Mouse (Mus musculus) heart, embryonic 16.5 days (tissue): ENCODE data around the gene Prdx1. TPM values are rescaled to one million over a fixed set of nuclear protein-coding genes. Genes with fewer than 3 reads are reported as not detected.

ENCODE experiments used
- ATAC-seq: fragments of 200-750 bp; cut with Nextera tagmentation; replicated peaks from 2 replicates; pipeline ENCODE4 v1.8.0; 2017; ENCODE audit warnings: moderate number of reproducible peaks; ENCODE audit not compliant: insufficient read depth, low FRiP score; ENCODE audit errors: extremely low read depth
- H3K27ac ChIP-seq: fragments of 300-500 bp; sonication (generic); 2 replicates; pipeline ENCODE4 v1.5.1; 2014; ENCODE audit warnings: mild to moderate bottlenecking, low read length, control low read depth, moderate library complexity
- H3K27me3 ChIP-seq: fragments of 300-500 bp; sonication (generic); 2 replicates; pipeline ENCODE4 v1.6.1; 2014; ENCODE audit warnings: low read length, mixed read lengths; ENCODE audit not compliant: control insufficient read depth, insufficient read depth
- H3K36me3 ChIP-seq: fragments of 300-500 bp; sonication (generic); 2 replicates; pipeline ENCODE4 v1.6.1; 2014; ENCODE audit not compliant: control insufficient read depth, insufficient read depth
- H3K4me1 ChIP-seq: fragments of 300-500 bp; sonication (generic); 2 replicates; pipeline ENCODE4 v1.6.1; 2014; ENCODE audit warnings: low read length, mixed read lengths; ENCODE audit not compliant: control insufficient read depth, insufficient read depth
- H3K4me2 ChIP-seq: fragments of 300-500 bp; sonication (generic); 2 replicates; pipeline ENCODE4 v1.6.1; 2014; ENCODE audit warnings: low read depth, mild to moderate bottlenecking, control low read depth, low read length
- H3K4me3 ChIP-seq: fragments of 300-500 bp; sonication (generic); 2 replicates; pipeline ENCODE4 v1.5.1; 2014; ENCODE audit warnings: mild to moderate bottlenecking, control low read depth, low read length
- H3K9ac ChIP-seq: fragments of 300-500 bp; sonication (generic); 2 replicates; pipeline ENCODE4 v1.6.1; 2014; ENCODE audit warnings: low read length, control low read depth
- H3K9me3 ChIP-seq: fragments of 300-500 bp; sonication (generic); replicated peaks from 2 replicates; pipeline ENCODE4 v1.6.1; 2016; ENCODE audit warnings: low read length; ENCODE audit not compliant: control insufficient read depth
- WGBS: fragments of 180-500 bp; shearing (Covaris S2); extraction: QIAGEN DNeasy Blood & Tissue Kit; methylation state at CpG from one replicate; pipeline ENCODE4 v1.1.7; 2014; 5-methylcytosine and 5-hydroxymethylcytosine counted together
- polyA plus RNA-seq: library from polyadenylated mRNA; unstranded; fragments of >200 nt; fragmentation: Nextera tagmentation; extraction: Ambion mirVana; gene quantifications from 2 replicates; pipeline ENCODE4 v1.2.1, GENCODE M21; 2015

Prdx1 gene
- polyA plus RNA-seq, 1 experiment from 2014 or later: 934 TPM

GRCm38 (mm10) chr4:116731077-116731476 lies 45.7 kb downstream of the Prdx1 start:
- Histone ChIP-seq H3K9me3 (no peaks in the 10 kb centered on the region), H3K27ac (no peak overlapping the region), H3K36me3 (no peaks in the 10 kb centered on the region), H3K4me3 (no peak overlapping the region), H3K27me3 (no peaks in the 10 kb centered on the region), H3K4me2 (no peak overlapping the region), H3K9ac (no peak overlapping the region), H3K4me1 (no peaks in the 10 kb centered on the region)
- WGBS: 42% methylated on average over 9 of the region's 9 CpGs
- no peak for ATAC-seq

- H3K4me2 ChIP-seq: no peak overlapping the region
- no peak overlapping the region for H3K4me3 ChIP-seq
- 67% methylated on average over 5 of the region's 5 CpGs for WGBS
- no peaks in the 10 kb centered on the region for H3K36me3 ChIP-seq
- no peaks in the 10 kb centered on the region for H3K4me1 ChIP-seq
- no peaks in the 10 kb centered on the region for H3K9me3 ChIP-seq
- H3K9ac ChIP-seq: no peak overlapping the region
- no peaks in the 10 kb centered on the region for H3K27me3 ChIP-seq
- no peak for ATAC-seq
- no peak overlapping the region for H3K27ac ChIP-seq
Measured at GRCm38 (mm10) chr4:116732355-116732754, 47.0 kb downstream of the Prdx1 start.

GRCm38 (mm10) chr4:116734996-116735395 lies 49.7 kb downstream of the Prdx1 start:
- Histone ChIP-seq H3K9me3 (no peaks in the 10 kb centered on the region), H3K36me3 (no peaks in the 10 kb centered on the region), H3K4me1 (no peaks in the 10 kb centered on the region), H3K4me3 (no peak overlapping the region), H3K4me2 (no peak overlapping the region), H3K27me3 (no peaks in the 10 kb centered on the region), H3K27ac (no peak overlapping the region), H3K9ac (no peak overlapping the region)
- no peak for ATAC-seq
- 71% methylated on average over 2 of the region's 2 CpGs for WGBS

- Histone ChIP-seq H3K36me3 (no peaks in the 10 kb centered on the region), H3K9me3 (no peaks in the 10 kb centered on the region), H3K27ac (no peak overlapping the region), H3K4me1 (no peaks in the 10 kb centered on the region), H3K4me3 (no peak overlapping the region), H3K9ac (no peak overlapping the region), H3K27me3 (no peaks in the 10 kb centered on the region), H3K4me2 (no peak overlapping the region)
- ATAC-seq: no peak
- 55% methylated on average over 9 of the region's 9 CpGs for WGBS
Measured at GRCm38 (mm10) chr4:116738972-116739751, 53.8 kb downstream of the Prdx1 start.

- Histone ChIP-seq H3K4me1 (no peaks in the 10 kb centered on the region), H3K27me3 (no peaks in the 10 kb centered on the region), H3K27ac (no peak overlapping the region), H3K36me3 (no peaks in the 10 kb centered on the region), H3K9me3 (no peaks in the 10 kb centered on the region), H3K9ac (no peak overlapping the region), H3K4me2 (no peak overlapping the region), H3K4me3 (no peak overlapping the region)
- no peak for ATAC-seq
- WGBS: 82% methylated on average over 2 of the region's 2 CpGs
Measured at GRCm38 (mm10) chr4:116749750-116750149, 64.4 kb downstream of the Prdx1 start.

Other genes starting within 250 kb of the Prdx1 start
- gene Mast2, start 221.4 kb upstream of the Prdx1 start, polyA plus RNA-seq: 16.3 TPM in 2 replicates
- 16.2 and 16.3 TPM in 2 replicates for gene Ipp, start 178.0 kb upstream of the Prdx1 start, polyA plus RNA-seq
- 23.2 and 33.4 TPM in 2 replicates for gene Tmem69, start 129.6 kb upstream of the Prdx1 start, polyA plus RNA-seq
- 25.1 and 31.5 TPM in 2 replicates for gene Gpbp1l1, start 127.9 kb upstream of the Prdx1 start, polyA plus RNA-seq
- gene Ccdc17, start 88.9 kb upstream of the Prdx1 start, polyA plus RNA-seq: 5.2 and 6.1 TPM in 2 replicates
- gene Nasp, start 57.6 kb upstream of the Prdx1 start, polyA plus RNA-seq: 73.8 and 77.5 TPM in 2 replicates
- gene Akr1a1, start 33.9 kb upstream of the Prdx1 start, polyA plus RNA-seq: 580 and 585 TPM in 2 replicates
- 39.8 and 45.0 TPM in 2 replicates for gene Mmachc, start 22.9 kb downstream of the Prdx1 start, polyA plus RNA-seq
- 14.8 and 16.0 TPM in 2 replicates for gene Ccdc163, start 23.0 kb downstream of the Prdx1 start, polyA plus RNA-seq
- 3.3 and 3.6 TPM in 2 replicates for gene Tesk2, start 35.4 kb downstream of the Prdx1 start, polyA plus RNA-seq
- gene Toe1, start 122.1 kb downstream of the Prdx1 start, polyA plus RNA-seq: 23.4 and 23.5 TPM in 2 replicates
- gene Mutyh, start 122.2 kb downstream of the Prdx1 start, polyA plus RNA-seq: 8.6 and 9.9 TPM in 2 replicates
- 0.95 and 1.2 TPM in 2 replicates for gene Hpdl, start 136.2 kb downstream of the Prdx1 start, polyA plus RNA-seq
- gene Zswim5, start 191.8 kb downstream of the Prdx1 start, polyA plus RNA-seq: 0.39 and 0.42 TPM in 2 replicates